Mouse (Mus musculus) cerebellum, adult 2 months (tissue): ENCODE measurements around the gene Tuba8.

Source experiments
- CTCF ChIP-seq: fragments of 200-500 bp; IDR thresholded peaks from 2 replicates; pipeline ENCODE4 v1.5.1; 2011; ENCODE audit warnings: low read depth, mild to moderate bottlenecking, control low read depth, low read length, moderate library complexity, borderline replicate concordance; ENCODE audit not compliant: insufficient read depth
- POLR2A ChIP-seq: fragments of 200-500 bp; IDR thresholded peaks from 2 replicates; pipeline ENCODE4 v1.6.1; 2011; ENCODE audit warnings: low read length, control low read depth, borderline replicate concordance; ENCODE audit not compliant: insufficient read depth

DNA sequence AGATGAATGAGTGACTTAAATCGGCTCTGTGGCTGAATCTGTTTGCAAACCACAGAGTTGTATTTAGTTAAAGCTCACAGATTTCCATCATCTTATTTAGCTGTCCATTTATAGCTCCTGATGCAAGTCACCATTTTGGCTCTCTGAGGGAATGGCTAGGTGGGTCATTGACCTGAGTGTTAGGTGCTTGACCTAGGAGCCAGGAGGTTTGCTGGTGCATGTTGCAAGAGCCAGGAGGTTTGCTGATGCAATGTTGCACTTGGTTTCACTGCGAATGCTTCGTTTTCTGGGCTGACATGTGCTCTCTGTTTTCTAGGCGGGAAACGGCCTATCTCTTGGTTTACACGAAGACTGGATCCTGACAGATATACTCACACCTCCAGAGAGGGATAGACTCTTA, 59.7 kb downstream of the Tuba8 start:
- TF ChIP-seq POLR2A = no peak
- TF ChIP-seq CTCF = no peak
